Mouse (Mus musculus) CH12.LX (cell line): Measurements from ENCODE around the gene Ptgfr.

Source experiments
- CHD2 ChIP-seq: IDR thresholded peaks from 2 replicates; pipeline ENCODE4 v1.6.1; 2011; ENCODE audit warnings: low read length, improper control_type of control experiment
- CTCF ChIP-seq, 2 experiments: IDR thresholded peaks in 1 of 2; conservative IDR thresholded peaks in 1 of 2; 2 replicates each; pipeline ENCODE4 v1.5.1; 2011 to 2012; ENCODE audit warnings: low read depth in 2 of 2, low read length in 2 of 2, improper control_type of control experiment in 1 of 2, inconsistent platforms in 1 of 2, mild to moderate bottlenecking in 1 of 2, moderate library complexity in 1 of 2
- HCFC1 ChIP-seq: IDR thresholded peaks from 2 replicates; pipeline ENCODE4 v1.6.1; 2012; ENCODE audit warnings: low read depth, mild to moderate bottlenecking, inconsistent platforms, low read length, improper control_type of control experiment
- MAX ChIP-seq: IDR thresholded peaks from 2 replicates; pipeline ENCODE4 v1.6.1; 2011; ENCODE audit warnings: low read length, improper control_type of control experiment
- MEF2A ChIP-seq: IDR thresholded peaks from 2 replicates; pipeline ENCODE4 v1.6.1; 2014; ENCODE audit warnings: low read depth, mild to moderate bottlenecking, inconsistent platforms, low read length, improper control_type of control experiment, borderline replicate concordance
- MYC ChIP-seq: IDR thresholded peaks from 2 replicates; pipeline ENCODE4 v1.6.1; 2011; ENCODE audit warnings: low read depth, mild to moderate bottlenecking, improper control_type of control experiment, low read length
- POLR2A ChIP-seq: IDR thresholded peaks from 2 replicates; pipeline ENCODE4 v1.6.1; 2011; ENCODE audit warnings: low read depth, mild to moderate bottlenecking, improper control_type of control experiment, low read length
- RAD21 ChIP-seq: IDR thresholded peaks from 2 replicates; pipeline ENCODE4 v1.6.1; 2011; ENCODE audit warnings: low read depth, mild to moderate bottlenecking, low read length, improper control_type of control experiment, moderate library complexity
- RCOR1 ChIP-seq: conservative IDR thresholded peaks from 2 replicates; pipeline ENCODE4 v1.6.1; 2012; ENCODE audit warnings: low read depth, mild to moderate bottlenecking, inconsistent platforms, low read length, improper control_type of control experiment
- ZKSCAN1 ChIP-seq: IDR thresholded peaks from 2 replicates; pipeline ENCODE4 v1.6.1; 2012; ENCODE audit warnings: low read depth, inconsistent platforms, low read length, improper control_type of control experiment, borderline replicate concordance

DNA sequence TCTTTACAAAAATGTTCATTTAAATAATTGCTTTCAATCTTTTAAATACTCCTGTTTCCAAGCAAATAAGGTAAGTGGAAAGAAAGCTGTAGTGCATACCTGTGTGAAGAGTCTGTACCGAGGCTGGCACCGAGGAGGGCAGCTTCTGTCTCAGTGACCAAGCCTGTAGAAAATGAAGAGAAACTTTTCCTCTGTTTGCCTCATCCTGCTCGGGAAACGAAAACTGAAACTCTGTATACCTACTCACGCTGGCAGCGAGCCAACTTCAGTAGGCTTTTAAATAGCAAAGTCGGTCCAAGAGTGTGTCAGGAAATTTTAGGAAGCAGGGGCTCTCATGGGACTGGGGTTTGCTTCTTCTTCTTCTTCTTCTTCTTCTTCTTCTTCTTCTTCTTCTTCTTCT is 87.7 kb downstream of the Ptgfr start, which contains the start of gene Ifi44:
- no peak for TF ChIP-seq CTCF (conservative IDR thresholded peaks at IDR 0.05 in 1 of 2, IDR thresholded peaks at IDR 0.05 in 1 of 2; ENCODE audit: low read depth in 2 of 2, low read length in 2 of 2)
- TF ChIP-seq HCFC1, result no peak
- no peak for TF ChIP-seq MAX
- TF ChIP-seq MEF2A, result no peak
- no peak for TF ChIP-seq POLR2A
- TF ChIP-seq RAD21, result no peak
- TF ChIP-seq CHD2, result no peak
- TF ChIP-seq MYC, result no peak
- TF ChIP-seq RCOR1, result no peak
- no peak for TF ChIP-seq ZKSCAN1
